Mouse (Mus musculus): ENCODE data around the gene Kiss1r.

The Kiss1r gene

GRCm38 (mm10) chr10:79897316-79898245 is 19.2 kb upstream of the Kiss1r start:
- DNase-seq (ENCODE audit: low spot score) = no peak

- no peak for DNase-seq (ENCODE audit: low spot score)
Observed at GRCm38 (mm10) chr10:79900951-79901410, 15.8 kb upstream of the Kiss1r start.

- DNase-seq (ENCODE audit: low spot score) = no peak
Observed at GRCm38 (mm10) chr10:79906712-79907111, 10.1 kb upstream of the Kiss1r start.

- no peak for DNase-seq (ENCODE audit: low spot score)
Observed at GRCm38 (mm10) chr10:79907415-79907814, 9.4 kb upstream of the Kiss1r start.

- DNase-seq (ENCODE audit: low spot score) = peak; percentile 77
Observed at GRCm38 (mm10) chr10:79908167-79909091, 8.3 kb upstream of the Kiss1r start, which contains the start of gene Med16. TSS of gene Med16 (minus strand) at chr10:79908923.

- DNase-seq (ENCODE audit: low spot score) = no peak
Observed at GRCm38 (mm10) chr10:79909092-79909922, 7.5 kb upstream of the Kiss1r start.

DNA sequence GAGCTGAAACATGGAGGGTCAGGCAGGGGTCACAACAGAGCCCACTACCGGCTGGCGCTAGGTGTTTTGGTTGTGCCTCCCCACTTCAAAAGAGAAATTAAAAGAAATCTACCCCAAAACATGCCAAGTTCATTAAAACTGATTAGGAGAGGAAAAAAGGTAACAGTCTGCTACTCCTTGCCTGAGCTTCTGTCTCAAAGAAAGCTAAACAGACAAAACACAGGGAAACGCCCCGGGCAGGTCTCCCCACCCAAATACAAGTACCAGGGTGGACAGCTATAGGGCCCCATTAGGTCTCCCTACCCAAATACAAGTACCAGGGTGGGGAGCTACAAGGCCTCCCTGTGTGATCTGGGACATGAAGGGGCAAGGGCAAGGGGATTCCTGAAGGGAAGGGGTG is 6.2 kb upstream of the Kiss1r start, which contains the start of gene Gm26602:
Gene Gm26602, plus strand, starts transcription at position 301 of the 400 bp plus-strand sequence.
- no peak for DNase-seq (ENCODE audit: low spot score)

DNA sequence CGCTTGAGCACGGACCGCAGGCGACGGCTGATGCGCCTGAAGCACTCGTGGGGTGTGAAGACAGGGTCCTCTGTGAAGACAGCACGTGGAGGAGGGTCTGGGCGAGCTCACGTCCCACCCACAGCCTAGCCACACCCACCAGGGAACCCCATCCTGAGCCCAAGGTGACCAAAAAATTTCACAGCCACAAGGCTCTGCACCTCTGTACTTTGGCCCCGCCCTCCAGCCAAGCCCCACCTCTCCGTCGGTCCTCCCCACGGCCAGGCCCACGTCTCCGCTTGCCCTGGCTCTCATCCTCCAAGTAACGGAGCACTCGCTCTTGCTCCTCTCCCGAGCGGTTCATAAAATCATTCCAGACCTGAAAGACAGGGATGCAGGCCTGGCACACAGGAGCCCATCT is 4.4 kb upstream of the Kiss1r start:
- DNase-seq (ENCODE audit: low spot score) = no peak

DNA sequence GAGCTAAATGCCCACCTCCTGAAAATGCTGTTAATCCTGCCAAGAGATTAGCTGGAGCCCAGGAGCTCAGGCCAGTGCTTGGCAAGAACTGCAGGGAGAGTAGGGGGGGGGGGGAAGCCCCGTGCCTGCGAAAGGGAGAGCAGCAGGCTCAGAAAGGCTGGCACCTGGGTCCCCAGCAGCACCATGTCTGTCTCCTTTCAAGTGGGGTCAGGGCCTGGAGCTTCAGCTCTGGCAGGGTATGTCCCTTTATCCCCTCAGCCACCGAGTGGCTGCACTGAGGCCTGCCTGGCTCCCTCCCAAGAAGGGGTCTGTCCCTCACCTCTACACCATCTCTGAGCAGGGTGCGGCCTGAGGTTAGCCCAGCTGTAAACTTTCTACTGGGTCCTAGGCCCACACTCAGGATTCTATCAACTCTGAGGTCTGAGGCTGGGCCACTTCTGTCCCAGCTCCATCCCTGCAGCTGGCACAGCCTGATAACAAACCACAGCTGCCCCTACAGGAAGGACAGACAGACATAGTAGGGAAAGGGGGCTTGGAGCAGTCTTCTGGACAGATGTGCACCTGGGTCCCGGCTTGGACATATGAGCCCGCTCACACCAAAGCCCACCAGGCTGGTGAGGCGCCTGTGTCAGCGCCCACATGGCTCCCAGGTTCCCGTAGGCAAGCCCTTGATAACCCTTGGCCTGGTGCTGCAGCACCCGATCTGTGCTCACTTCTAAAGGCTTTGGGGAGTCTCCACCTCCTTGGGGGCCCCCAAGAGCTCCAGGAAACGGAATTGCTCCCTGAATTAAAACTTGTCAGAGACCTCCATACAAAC is 2.4 kb upstream of the Kiss1r start:
- DNase-seq (ENCODE audit: low spot score) = no peak

GRCm38 (mm10) chr10:79914948-79915596 is 1.7 kb upstream of the Kiss1r start:
- no peak for DNase-seq (ENCODE audit: low spot score)

GRCm38 (mm10) chr10:79916081-79916480 is 690 bp upstream of the Kiss1r start:
- DNase-seq (ENCODE audit: low spot score) = no peak

- DNase-seq (ENCODE audit: low spot score) = no peak
Observed at GRCm38 (mm10) chr10:79917532-79918100, 845 bp downstream of the Kiss1r start.

GRCm38 (mm10) chr10:79918231-79919078 is 1.7 kb downstream of the Kiss1r start:
- DNase-seq (ENCODE audit: low spot score) = no peak

DNA sequence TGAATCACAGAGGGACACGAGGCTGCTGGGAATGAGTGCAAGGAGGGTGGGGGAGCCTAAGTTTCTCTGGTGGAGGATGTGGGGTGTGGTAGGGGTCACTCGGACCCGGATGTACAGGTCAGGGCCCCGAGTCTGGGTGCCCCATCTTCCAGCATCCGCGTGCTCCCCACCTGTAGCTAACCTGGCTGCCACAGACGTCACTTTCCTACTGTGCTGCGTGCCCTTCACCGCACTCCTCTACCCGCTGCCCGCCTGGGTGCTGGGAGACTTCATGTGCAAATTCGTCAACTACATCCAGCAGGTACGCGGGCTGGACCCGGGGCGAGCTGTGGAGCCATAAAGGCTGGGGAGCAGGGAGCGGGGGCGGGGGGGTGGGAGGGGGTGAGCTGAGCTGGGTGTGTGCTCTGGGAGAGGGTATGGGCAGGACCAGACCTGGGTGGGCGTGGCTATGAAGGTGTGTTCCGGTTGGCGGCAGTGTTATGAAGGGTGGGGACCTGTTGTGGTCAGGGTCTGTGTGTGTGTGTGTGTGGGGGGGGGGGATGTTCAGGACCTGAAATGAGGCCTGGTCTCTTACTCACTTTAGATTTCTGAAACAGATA is 2.6 kb downstream of the Kiss1r start:
- DNase-seq (ENCODE audit: low spot score) = no peak

GRCm38 (mm10) chr10:79920056-79920890 is 3.5 kb downstream of the Kiss1r start:
- no peak for DNase-seq (ENCODE audit: low spot score)

GRCm38 (mm10) chr10:79920958-79921535 is 4.3 kb downstream of the Kiss1r start, which contains the start of gene R3hdm4:
TSS of gene R3hdm4 (minus strand) at chr10:79921208.
- no peak for DNase-seq (ENCODE audit: low spot score)

DNA sequence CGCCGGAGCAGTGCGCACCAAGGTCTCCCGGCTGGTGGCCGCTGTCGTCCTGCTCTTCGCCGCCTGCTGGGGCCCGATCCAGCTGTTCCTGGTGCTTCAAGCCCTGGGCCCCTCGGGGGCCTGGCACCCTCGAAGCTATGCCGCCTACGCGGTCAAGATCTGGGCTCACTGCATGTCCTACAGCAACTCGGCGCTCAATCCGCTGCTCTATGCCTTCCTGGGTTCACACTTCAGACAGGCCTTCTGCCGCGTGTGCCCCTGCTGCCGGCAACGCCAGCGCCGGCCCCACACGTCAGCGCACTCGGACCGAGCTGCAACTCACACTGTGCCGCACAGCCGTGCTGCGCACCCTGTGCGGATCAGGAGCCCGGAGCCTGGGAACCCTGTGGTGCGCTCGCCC is 4.8 kb downstream of the Kiss1r start:
- no peak for DNase-seq (ENCODE audit: low spot score)
